In the genomic region with DNA sequence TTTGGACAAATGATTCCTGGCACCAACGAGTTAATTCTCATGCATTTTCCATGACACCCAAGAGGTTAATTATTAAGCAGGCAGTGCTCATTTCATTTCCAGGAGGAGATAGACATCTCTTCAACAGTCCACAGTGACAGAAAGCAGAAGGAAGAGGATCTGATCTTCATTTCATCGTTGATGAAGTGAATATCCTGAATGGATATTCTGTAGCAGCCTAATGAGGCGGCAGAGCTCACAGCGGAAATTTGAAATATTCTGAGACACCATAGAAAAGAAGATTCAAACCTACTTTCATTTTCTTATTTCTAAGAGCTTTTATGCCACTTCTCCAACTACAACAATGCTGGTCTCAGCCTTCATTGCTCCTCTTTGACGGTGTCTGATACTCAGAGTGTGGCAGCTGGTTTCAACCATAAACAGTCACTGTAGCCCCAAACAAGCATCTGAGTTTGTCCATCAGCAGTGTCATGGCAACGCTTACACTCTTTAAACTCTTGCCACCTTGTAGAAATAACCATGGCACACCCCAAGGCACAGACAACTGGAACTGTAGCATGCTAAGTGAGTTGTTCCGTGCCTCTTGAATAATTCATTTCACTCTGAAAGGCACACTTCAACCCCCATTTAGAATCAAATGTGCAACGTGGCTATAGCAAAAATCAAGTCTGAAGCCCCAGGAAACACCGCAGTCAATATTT, we compare ENCODE assay signal across 12 mouse cellular contexts.
"Had no signal": no experiment of that assay in that cellular context is flagged by ENCODE, and none has a peak within 500 bp of the region (broad histone marks: within the 10 kb centered on the region; RNA-seq: fewer than 3 reads in every experiment).

No protein-coding gene starts in this region.

- H3K4me2 ChIP-seq: intestine, embryonic 15.5 days; limb, embryonic 13.5 days; stomach, embryonic 15.5 days had no signal

- H3K9me3 ChIP-seq: intestine, embryonic 15.5 days; limb, embryonic 13.5 days; stomach, embryonic 15.5 days had no signal

- DNase-seq: kidney, adult 18-20 months; kidney, postnatal 10 days; kidney, postnatal 4 days; left cerebral cortex, postnatal 4 days; lung, adult 18-20 months; thymus, adult 2 months; thymus, postnatal 36 days had no signal

- H3K4me3 ChIP-seq: intestine, embryonic 15.5 days; layer of hippocampus, adult 2 months; limb, embryonic 13.5 days; stomach, embryonic 15.5 days had no signal

- ATAC-seq: intestine, embryonic 15.5 days had no signal

- H3K9ac ChIP-seq: intestine, embryonic 15.5 days; limb, embryonic 13.5 days; liver, embryonic 14.5 days; stomach, embryonic 15.5 days had no signal

- H3K27me3 ChIP-seq: intestine, embryonic 15.5 days; limb, embryonic 13.5 days; stomach, embryonic 15.5 days had no signal

- H3K36me3 ChIP-seq: intestine, embryonic 15.5 days; limb, embryonic 13.5 days; stomach, embryonic 15.5 days had no signal

- H3K4me1 ChIP-seq: intestine, embryonic 15.5 days; limb, embryonic 13.5 days; stomach, embryonic 15.5 days had no signal

- H3K27ac ChIP-seq: intestine, embryonic 15.5 days; layer of hippocampus, adult 2 months; limb, embryonic 13.5 days; liver, embryonic 14.5 days; stomach, embryonic 15.5 days had no signal
